Mouse (Mus musculus): ENCODE data around the gene Smg7. TPM values are rescaled to one million over a fixed set of nuclear protein-coding genes. Genes with fewer than 3 reads are reported as not detected.
A peak's percentile ranks its signal among the peaks of the same experiment; 100 is the strongest.
"Not testable (repeated sequence)": the region's sequence is repeated elsewhere in the genome, so short reads cannot be mapped to it uniquely, and the experiment has no call there.

The Smg7 gene
- total RNA-seq (2021), result 10 to 100 TPM; 30.3 to 31.5 TPM
- long read RNA-seq, experiment 1, full-length matches to known transcripts, result 2 of 7 reads
- long read RNA-seq, experiment 1, partial matches to known transcripts, result 1 of 7 reads
- long read RNA-seq, experiment 1, other reads (novel, unspliced or antisense), result 4 of 7 reads
- long read RNA-seq, experiment 2, partial matches to known transcripts, result 1 of 6 reads
- long read RNA-seq, experiment 2, other reads (novel, unspliced or antisense), result 5 of 6 reads

- DNase-seq, result no peak
Measured at GRCm38 (mm10) chr1:152901765-152902664, at the start of gene Smg7. TSS of gene Smg7 (minus strand) at chr1:152902646.

DNA sequence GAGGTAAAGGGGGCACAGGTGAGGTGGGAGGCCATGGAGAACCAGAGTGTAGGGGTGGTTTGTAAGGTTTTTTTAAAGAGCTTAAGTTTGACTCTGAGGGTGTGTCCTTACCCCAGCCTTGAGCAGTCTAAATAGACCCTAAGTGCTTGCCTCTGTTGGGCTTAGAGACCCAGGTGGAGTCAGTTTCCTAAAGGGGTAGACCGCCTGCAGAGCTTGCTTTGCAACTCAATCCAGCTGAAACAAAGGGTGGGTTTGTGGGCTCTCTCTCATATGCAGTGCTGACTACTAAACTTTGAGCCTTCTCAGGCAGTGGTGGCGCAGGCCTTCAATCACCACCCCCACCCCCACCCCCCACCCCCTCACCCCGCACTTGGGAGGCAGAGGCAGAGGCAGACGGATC lies 40.5 kb upstream of the Smg7 start:
- no peak for DNase-seq

DNA sequence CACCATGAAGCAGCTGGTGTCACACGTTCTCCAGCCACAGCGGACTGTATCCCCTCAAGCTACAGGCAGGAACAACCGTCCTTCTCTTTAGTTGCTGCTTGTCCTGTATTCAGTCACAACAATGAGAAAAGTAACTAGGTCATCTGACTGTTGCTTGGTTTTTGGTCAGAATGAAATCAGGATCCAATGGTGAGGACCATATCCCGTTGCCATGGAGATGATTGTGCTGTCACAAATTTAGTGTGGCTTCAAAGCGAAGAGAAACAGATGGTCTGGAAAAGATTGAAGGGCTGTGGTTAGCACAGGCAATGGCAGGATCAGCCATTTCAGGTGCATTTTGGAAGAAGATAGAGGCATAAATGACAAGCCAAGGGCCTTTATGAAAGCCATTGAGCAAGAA lies 33.9 kb upstream of the Smg7 start:
- no peak for DNase-seq

DNA sequence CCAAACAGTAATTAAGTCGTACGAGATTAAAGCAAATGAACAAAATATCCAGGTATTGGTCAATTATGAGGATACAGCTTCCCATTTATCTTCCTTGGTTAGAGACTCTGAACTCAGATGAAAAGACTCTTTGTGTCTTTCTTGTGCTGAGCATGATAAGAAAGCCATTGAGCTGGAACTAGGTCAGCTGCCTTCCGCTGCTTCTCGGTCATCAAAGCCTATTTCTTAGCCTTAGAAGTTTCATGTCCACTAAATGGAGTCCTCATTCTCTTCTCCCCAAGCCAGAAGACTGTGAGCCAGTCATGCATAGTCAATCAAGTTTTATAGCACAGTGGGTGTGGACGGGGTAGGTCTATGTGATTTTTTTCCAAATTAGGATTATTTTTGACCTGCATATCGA lies 33.0 kb upstream of the Smg7 start:
- DNase-seq, result no peak

DNA sequence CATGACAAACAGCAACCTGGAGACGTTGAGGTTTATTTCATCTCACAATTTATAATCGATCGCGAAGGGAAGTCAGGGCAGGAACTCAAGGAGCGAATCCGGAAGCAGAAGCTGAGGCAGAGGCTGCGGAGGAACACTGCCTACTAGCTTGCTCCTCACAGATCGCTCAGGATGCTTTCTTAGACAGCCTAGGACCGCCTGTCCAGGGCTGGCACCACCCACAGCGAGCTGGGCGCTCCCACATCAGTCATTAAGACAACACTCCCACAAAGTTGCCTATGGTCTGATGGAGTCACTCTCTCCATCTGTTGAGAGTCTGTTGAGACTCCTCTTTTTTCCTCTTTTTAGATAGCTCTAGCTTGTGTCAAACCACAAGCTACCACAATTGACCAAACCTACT lies 31.5 kb upstream of the Smg7 start:
- no peak for DNase-seq

DNA sequence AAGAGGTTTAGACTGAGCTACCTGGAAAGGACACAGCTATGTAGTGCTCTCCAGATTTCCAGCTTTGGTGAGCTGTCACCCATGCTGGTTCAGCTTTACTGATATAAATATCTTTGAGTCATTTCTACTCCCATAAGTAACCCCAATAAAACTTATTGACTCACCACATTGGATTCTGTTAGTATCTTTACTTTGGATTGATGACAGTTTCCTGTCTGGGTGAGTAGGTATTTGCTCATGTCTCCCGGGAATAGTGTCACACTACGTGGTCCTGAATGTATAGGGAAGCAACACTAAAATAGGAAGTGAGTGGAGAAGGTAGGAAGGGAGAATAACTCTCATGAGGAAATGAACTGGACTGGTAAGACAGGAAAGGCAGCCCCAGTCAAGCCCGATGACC lies 19.3 kb upstream of the Smg7 start:
- DNase-seq, result no peak

DNA sequence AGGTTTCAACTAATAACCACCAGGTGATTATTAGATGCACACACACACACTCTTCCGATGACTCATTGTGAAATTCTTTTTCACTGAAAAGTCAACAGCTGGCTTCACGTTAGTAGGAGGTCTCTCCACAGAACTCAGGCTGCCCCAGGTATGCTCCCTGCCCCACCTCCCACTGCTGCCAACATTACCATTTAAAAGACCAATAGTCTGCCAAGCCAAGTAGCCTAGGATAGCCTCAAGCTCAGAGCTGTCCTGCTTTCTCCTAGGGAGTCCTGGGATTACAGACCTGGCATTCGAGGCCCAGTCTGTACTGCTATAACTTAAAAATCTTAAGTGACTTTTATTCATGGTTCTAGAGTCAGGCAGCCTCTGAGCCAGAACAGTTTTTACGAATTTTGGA lies 15.2 kb upstream of the Smg7 start:
- DNase-seq, result no peak

GRCm38 (mm10) chr1:152916936-152917335 lies 14.5 kb upstream of the Smg7 start:
- no peak for DNase-seq

DNA sequence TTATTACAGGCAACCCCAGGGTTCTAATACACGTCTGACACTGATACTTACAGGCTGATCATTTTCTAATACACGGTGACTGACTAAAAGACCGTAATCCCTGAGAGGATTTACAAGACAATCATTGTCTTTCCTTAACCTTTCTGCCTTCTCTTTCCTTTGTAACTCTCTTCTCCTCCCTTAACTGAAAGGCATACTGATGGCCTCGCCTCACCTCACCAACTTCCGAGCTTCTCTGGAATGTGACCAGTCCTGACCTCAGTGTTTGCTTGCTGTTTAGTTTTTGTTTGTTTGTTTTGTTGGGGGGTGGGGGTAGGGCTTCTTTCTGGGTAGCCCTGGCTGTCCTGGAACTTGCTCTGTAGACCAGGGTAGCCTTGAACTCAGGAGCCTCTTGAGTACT lies 13.3 kb upstream of the Smg7 start:
- DNase-seq, result no peak

DNA sequence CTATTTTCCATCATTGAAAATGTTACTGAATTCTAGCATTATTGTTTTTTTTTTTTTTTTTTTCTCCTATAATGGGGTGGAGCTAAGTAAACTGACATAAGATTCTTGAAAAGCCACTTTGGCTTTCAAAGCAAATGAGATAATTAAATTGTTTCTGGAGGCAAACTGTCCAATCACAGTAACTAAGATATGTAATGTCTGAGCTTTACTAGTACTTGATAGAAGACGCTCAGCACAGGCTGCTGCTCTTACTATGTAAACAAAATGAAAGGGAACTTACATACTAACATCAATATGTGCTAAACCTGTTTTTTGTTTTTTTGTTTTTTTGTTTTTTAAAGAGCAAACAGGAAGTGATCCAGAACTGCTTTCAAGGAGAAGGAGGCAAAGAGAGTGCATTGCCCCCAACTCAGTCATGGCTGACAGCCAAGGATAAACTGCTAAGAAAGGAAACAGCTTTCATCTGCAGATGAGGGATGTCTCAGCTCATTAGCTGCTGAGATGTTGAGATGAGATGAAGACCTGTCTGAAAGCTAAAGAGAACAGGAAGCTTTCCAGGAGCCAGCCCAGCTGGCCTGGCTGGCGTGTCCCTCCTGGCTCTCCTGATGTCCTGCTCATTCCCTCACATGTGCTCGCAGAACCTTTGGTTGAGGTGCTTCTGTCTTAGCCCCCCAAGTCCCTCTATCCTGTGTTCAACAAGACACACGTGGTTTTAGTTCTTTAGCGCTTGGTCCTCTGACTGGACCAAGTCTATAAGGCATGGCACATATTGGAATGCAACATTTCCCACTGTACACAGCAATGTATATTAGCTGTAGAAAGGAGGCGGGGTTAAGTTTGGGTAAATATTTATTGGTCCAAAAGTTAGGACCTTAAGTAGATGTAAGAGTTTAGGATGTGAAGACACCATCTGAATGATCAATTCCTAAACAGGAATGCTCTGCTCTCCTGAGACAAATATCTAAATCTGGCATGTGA lies 11.3 kb upstream of the Smg7 start:
- no peak for DNase-seq

DNA sequence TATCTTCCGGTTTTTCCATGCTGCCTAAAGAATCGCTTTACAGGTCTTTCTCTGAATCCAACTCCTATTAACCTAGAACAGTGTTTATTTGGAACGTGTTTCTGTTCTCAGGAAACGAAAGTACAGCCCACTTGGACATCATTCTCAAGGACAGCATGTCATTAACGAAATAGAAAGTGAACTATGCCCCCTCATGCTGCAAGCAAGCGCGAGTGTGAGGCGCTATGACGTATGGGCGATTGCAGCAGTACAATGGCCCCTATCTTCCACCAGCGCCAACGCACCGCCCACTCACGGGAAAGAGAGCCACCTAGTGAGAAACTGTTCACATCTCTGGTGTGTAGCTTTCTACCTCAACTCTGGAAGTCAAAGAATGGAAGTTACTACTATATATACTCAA lies 2.0 kb upstream of the Smg7 start:
- peak; percentile 69 for DNase-seq

- DNase-seq, result no peak
Measured at GRCm38 (mm10) chr1:152903591-152904135, 1.2 kb upstream of the Smg7 start.

DNA sequence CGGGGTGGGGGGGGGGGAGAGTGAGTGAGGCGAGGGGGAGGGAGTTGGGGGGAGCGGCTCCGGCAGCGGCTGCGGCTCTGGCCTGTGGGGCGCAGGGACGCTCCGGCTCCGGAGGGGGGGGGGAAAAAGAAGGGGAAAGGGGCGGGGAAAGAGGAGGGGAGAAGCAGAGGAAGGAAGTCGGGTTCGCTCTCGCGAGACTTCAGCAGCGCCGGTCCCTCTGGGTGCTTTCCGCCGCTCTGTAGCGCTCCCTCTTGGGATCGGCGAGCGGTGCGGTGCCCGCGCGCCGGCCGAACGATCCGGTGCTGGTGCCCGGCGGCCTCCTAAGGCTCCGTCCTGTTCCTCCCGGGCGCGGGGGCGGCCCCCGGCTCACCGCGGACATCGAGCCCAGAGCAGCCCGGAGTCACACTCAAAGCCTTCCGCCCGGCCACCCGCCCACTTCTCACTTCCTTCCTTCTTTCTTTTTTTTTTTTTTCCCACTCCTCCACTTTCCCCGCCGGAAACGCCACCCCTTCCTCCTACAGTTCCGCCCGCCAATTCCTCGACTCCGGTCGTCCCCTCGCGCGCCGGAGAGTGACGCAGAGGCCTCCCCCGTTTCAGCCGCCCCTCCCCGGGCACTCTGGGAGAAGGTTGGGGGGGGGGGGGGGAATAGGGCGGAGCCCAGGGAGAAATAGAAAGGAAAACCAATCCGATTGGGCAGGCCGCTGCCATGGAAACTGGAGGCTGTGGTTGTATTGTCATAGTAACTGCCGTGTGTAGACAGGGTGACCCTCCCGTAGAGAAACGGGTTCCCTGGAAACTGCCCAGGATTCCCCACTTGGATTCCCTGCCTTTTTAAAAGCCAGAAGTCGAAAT lies 445 bp upstream of the Smg7 start:
- DNase-seq, result peak; percentile 96

GRCm38 (mm10) chr1:152901419-152901764 lies 1.1 kb downstream of the Smg7 start:
- no peak for DNase-seq

GRCm38 (mm10) chr1:152888086-152888485 lies 14.4 kb downstream of the Smg7 start:
- not testable (repeated sequence) for DNase-seq

DNA sequence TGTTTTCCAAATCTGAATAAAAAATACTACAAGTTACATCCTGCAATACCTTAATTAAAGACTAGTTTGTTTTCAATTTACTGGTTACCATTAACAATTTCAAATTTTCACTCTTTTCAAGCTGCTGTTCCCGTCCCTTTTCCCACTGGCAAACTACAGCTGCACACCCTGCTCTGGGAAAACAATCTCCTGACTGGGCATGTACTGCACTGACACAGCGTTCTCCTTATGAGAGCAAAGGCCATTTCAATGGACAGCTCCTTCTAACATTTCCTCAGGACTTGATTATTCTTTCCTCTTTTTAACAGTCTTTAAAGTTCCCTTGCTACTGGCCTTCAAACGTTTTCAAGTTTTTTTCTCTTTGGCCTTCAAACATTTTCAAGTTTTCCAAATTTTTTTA lies 31.4 kb downstream of the Smg7 start:
- no peak for DNase-seq

DNA sequence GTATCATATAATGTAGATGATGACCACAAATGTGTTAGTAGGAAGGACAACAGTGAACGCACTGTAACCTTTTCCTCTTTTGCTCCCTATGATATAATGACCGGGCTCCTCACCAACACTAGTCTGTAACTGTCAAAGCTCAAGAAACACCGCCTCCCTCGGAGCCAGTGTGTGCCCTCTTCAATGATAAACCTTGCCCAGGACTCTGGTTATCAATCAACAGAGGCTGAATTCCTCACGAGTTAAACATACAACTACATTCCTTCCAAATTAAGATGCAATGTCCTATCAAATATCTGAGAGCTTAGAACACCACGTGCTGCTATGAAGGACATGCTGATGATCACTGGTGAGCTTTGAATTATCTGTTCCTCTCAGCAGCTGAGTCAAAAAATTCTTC lies 32.5 kb downstream of the Smg7 start:
- no peak for DNase-seq

- DNase-seq, result no peak
Measured at GRCm38 (mm10) chr1:152846856-152847255, 55.6 kb downstream of the Smg7 start.

- no peak for DNase-seq
Measured at GRCm38 (mm10) chr1:152845211-152845730, 57.2 kb downstream of the Smg7 start.

GRCm38 (mm10) chr1:152844634-152845033 lies 57.8 kb downstream of the Smg7 start:
- no peak for DNase-seq

GRCm38 (mm10) chr1:152841057-152841456 lies 61.4 kb downstream of the Smg7 start:
- DNase-seq, result no peak

Measured in gastrocnemius, postnatal 25 days (tissue).